Mouse (Mus musculus): ENCODE results near the gene 1700001K19Rik.
"Not testable (repeated sequence)": the region's sequence is repeated elsewhere in the genome, so short reads cannot be mapped to it uniquely, and the experiment has no call there.

Gene 1700001K19Rik

DNA sequence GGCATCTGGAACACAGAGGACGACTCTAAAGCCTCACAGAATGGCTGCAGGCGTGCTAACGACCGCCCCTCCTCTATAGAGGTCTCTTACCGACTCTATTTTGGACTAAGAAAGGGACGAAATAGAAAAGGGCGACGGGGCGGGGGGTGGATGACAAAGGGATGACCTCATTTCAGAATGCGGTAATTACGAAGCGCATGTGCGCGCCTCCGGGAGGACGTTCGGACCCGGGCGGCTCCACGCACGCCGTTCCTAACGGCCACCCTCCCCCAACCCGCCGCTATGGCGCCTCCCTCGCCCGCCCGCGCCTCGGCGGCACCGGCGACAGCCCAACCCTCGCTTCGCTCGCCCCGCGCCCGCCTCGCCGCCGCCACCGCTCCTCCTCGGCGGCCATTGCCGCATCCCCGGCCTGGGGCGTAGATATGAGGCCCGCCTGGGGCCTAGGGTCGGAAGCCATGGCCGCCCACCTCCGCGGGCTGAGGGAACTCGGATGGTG, 13.3 kb upstream of the 1700001K19Rik start:
- DNase-seq: peak; percentile 61

DNA sequence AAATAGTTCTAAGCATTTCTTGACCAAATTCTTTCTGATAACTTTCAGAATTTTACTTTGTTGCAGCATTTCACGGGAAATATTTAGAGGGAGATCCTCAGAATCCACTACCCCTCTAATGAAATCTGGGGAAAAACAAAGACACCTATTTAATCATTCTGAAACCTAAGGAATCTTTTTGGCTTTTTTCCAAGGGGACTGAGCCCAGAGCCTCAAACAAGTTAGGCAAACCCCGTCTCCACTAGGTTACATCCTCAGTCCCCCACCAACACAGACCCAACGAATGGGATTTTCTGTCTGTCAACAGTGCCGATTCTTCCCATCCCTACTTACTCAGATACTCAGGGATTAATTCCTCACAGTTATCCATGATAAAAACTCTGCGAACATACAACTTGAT, 11.0 kb upstream of the 1700001K19Rik start:
- not testable (repeated sequence) for DNase-seq

DNA sequence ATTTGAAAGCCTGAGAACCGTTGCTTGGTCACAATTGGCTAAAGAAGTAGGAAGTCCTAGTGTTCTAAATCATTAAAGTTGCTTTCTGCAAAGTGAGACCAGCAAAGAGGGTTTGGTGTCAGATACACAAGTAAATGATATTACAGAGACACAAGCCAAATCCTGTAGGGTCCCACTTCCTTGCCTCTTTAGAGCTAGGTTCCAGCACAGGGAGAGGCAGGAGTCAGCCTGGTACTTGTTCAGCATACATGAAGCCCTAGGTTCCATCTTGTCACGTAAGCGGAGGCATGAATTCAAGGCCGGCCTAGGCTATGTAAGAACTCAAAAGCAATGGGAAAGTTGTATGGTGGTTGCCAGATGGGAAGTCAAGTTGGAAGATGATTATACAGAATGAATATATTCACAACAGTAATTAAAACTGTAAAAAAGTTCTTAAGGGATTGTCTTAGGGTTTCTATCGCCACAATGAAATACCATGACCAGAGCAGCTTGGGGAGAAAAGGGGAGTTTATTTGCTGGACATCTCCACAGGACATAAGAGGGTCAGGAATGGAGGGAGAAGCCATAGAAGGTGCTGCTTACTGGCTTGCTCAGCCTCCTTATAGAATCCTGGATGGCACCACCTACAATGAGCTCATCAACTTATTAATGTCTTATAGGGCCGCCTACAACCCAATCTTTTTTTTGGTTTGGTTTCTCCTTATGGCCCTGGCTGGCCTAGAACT, 7.7 kb upstream of the 1700001K19Rik start:
- DNase-seq: no peak

DNA sequence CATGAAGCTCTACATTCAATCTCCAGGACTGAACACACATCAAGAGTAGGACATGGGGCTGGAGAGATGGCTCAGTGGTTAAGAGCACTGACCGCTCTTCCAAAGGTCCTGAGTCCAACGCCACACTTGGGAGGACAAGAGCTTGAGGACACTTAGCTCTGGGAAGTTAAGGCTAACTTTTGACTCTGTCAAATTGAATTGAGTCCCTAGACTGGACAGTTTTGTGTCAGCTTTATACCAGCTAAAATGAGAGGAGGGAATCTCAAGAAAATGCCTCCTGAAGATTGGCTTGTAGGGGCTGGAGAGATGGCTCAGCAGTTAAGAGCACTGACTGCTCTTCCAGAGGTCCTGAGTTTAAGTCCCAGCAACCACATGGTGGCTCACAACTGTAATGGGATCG, 6.5 kb upstream of the 1700001K19Rik start:
- DNase-seq: not testable (repeated sequence)

DNA sequence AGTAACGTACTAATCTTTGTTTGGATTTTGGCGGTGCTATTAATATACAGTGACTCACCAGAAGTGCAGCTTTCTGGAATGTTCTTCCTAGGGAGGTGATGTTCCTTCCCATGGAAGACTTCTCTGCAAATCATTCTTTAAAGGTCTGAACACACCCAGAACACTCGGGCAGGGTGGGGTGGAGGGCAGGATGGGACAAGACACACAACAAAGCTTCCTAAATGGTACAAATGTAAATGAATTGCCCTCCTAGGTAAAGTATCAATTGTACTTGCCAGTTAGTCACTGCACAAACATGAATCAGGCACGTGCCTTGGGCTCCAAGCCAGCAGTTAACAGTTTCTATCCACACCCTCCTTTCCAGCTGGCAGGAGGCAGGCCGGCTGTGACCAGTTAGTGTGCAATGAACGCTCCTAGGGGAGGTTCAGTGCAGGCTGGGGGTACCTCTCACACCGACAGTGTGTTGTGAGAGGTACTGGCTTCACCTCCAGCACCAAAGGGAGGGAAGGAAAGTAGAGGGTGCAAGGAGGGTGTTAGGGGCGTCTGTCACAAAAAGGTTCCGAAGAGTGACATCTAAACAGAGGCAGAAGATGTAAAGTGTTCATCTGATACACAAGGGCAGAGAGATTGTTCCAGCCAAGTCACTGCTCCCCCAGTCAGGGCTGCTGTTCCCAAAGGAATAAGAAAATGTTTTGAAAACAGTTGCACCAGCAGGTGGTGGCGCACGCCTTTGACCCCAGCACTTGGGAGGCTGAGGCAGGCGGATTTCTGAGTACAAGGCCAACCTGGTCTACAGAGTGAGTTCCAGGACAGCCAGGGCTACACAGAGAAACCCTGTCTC, 5.7 kb upstream of the 1700001K19Rik start:
- peak; percentile 84 for DNase-seq

DNA sequence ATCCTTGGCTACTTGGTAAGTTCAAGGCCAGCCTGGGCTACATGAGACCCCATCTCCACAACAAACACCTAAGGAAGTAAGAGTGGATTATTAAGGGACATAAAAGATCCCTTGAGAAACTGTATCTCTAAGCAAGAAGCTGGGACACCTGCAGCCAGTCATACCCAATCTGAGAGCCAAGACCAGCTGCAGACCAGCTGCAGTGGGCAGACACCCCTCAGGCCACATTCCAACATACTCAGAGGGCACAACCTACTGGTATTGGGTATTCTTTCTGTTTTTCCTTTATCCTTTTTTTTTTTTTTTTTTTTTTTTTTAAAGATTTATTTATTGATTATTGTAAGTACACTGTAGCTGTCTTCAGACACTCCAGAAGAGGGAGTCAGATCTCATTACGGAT, 1.2 kb upstream of the 1700001K19Rik start:
- no peak for DNase-seq

DNA sequence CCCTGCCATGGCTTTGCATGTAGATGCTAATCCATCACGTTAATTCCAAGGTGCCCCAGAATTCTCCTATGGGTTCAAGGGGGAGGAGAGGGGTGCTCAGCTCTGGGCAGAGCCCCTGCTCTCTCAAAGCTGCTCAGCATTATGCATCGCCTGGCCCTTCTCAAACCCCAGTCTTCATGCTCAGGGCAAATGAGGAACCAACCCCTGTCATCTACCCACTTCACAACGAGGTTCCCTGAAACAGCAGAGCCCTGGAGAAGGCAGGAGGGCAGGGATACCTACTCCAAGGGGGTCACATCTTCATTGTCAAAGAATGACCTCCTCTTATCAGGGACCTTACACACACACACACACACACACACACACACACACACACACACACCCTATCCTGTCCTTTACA, 541 bp downstream of the 1700001K19Rik start:
- DNase-seq: no peak

DNA sequence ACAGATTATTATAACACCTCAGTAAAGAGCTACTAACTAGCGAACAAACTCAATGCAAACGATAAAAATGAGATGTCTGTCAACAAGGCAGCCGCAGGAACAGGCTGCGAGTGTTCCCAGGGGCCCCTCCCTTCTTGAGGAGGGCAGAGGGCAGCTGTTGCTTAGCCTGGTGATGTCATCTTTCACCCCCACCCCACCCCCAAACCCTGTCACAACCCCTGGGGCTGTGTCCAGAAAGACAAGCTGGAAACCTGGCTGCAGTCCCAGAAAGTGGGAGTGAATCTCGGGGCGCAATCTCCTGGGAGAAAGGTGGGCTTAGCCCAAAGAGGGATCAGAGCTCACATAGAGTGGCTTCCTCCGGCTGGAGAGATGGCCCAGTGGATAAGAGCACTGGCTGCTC, 1.2 kb downstream of the 1700001K19Rik start:
- DNase-seq: no peak

DNA sequence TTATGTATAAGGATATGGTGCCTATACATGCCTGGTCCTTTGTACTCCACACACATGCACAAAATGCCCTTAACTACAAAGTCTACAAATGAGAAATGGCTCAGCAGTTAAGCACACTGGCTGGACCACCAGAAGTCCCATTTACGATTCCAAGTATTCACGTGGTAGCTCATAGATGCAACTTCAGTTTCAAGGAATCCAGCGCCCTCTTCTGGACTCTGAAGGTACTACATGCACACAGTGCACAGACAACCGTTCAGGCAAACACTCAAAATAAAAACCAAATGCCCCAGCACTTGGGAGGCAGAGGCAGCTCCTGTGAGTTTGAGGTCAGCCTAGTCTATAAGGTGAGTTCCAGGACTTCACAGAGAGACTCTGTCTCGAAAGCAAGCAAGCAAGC, 8.2 kb downstream of the 1700001K19Rik start:
- peak; percentile 24 for DNase-seq

DNA sequence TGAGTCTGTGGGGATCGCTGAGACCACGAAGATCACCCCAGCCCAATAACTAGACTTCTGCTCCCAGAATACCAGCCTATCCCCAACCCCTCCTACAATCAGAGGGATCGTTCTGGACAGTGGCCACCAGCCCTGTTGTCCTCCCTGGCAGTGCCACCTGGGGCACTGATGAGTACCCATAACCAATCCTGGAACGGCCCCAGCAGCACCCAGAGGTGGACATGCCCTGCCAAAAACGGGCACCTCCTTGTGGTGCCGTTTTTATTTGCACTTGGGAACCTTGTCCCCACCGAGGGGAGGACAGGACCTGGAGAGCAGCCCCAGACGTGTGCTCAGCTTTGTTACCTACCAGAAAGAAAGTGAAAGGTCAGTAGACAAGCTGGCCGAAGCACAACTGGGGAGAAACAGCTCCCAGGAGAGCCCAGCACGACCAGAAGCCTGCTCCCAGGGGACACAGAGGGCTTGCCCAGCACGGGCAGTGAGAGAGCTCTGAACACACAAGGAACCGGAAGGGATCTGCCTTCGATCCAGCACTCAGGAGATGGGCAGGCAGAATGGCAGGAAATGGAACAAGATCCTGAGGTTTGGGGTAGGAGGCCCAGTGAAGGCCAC, 14.8 kb downstream of the 1700001K19Rik start:
- DNase-seq: peak; percentile 21

DNA sequence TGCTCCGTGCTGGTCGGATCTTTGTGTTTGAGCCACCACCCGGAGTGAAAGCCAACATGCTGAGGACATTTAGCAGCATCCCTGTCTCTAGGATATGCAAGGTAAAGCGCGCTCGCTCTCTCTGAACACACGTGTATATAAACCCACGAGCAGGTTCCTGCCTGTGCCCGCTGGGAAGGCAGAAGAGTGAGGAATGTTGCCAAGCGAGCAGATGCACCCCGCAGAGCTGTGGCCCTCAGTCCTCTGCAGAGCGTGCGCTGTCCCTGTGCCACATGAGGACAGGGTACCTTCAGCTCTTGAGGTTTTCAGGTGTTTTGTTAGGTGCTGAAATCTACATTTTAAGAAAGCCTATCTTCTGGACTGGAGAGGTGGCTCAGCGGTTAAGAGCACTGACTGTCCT, 20.7 kb downstream of the 1700001K19Rik start:
- no peak for DNase-seq

DNA sequence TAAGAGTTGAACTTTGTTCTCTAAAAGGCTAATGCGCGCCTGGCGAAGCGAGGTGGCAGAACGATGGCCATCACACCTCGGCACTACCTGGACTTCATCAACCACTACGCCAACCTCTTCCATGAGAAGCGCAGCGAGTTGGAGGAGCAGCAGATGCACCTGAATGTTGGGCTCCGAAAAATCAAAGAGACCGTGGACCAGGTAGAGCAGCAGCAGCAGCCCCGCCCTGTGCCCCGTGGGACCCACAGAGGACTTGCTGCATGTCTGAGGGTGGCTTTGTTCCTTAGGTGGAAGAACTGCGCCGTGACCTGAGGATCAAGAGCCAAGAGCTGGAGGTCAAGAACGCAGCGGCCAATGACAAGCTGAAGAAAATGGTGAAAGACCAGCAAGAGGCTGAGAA, 31.0 kb downstream of the 1700001K19Rik start:
- DNase-seq: no peak

DNA sequence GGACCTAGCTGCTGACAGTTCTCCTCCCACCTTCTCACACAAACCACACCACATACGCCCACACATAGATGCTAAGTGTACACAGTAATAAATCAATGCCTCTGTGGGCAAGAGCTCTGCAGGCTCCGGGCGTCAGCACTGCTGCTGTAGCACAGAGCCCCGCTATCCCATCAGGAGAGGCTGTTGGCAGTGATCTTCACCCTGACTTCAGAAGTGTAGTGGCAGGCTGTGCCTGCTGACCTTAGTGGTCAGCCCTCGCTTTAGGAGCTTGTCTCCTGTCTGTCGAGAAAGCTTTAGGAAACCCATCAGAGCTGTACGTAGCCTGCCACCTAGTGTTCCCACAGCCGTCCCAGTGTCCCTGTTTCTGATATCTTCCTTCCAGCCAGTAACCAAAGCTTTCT, 32.2 kb downstream of the 1700001K19Rik start:
- no peak for DNase-seq

DNA sequence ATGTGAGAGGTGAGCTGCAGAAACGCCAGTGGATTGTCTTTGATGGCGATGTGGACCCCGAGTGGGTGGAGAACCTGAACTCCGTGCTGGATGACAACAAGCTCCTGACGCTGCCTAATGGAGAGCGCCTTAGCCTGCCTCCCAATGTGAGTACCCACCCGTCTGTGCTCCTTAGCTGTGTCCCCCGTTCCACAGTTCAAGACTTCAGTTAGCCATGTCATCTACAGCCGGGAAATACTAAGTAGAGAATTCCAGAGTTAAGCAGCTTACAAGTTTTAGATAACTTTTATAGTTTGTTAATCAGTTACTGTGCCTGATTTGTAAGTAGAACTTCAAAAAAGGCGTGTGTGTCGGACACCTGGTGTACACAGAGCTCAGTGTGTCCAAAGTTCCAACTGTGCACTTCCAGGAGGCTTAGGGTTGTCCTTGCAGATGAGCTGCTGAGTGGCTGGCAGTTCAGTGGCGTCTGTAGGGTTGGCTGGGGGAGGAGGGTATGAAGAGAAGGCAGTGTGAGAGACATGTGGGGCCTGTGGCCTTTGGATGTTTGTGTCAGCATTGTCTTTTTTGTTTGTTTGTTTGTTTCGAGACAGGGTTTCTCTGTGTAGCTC, 44.8 kb downstream of the 1700001K19Rik start:
- peak; percentile 11 for DNase-seq

DNA sequence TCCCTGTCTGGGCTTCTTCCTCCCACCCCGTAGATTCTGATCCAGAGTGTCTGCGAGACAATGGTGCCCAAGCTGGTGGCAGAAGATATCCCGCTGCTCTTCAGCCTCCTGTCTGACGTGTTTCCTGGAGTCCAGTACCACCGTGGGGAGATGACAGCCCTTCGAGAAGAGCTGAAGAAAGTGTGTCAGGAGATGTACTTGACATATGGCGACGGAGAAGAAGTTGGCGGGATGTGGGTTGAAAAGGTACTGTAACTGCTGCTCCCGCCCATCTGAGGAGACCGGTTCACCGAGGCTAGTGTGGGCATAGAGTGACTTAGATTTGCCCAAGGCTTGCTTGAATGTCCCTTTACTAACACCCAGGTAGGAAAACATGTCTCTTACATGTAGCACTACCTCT, 46.1 kb downstream of the 1700001K19Rik start:
- no peak for DNase-seq

DNA sequence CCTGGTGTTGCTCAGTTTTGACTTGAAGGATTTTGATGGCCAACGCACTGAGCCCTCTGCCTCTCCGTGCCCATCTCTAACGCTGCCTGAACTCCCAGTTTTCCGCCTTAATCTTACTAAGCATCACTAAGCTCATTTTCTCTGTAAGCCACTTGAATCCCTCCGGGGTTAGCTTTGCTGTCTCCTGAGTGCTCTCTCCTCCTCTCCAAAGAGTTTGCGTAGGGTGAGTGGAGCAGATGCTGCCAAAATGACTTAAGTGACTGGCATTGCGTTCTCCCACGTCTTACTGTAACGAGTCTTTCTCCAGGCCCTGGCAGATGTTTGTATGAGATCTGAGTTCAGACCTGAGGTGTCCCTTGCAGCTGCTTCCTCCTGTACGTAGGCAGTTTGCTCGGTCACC, 52.4 kb downstream of the 1700001K19Rik start:
- no peak for DNase-seq

All from kidney, adult 18-20 months (tissue).